Mouse (Mus musculus): ENCODE results near the gene Car15. TPM values are rescaled to one million over a fixed set of nuclear protein-coding genes. Genes with fewer than 3 reads are reported as not detected.
A peak's percentile ranks its signal among the peaks of the same experiment; 100 is the strongest.

The Car15 gene
- total RNA-seq, 1 experiment = 2.4 TPM

DNA sequence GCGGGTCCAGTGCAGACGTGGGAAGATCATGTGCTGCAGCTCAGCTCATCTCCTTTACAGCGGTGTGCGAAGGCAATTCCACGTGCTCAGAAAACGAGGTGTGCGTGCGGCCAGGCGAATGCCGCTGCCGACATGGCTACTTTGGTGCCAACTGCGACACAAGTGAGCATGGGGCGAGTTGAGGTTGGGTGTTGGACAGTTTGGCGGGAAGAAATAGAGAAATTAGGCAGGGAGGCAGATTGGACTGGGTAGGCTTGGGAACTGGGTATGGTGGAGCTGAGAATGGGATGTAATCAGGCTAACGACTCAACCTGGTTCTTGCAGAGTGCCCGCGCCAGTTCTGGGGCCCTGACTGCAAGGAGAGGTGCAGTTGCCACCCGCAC, 35.7 kb downstream of the Car15 start:
- Histone ChIP-seq H3K27ac (ENCODE audit: insufficient read depth, low read depth, low read length, poor library complexity, severe bottlenecking) (no peak overlapping the region), H3K4me1 (ENCODE audit: control insufficient read depth in 2 of 2, insufficient read depth in 2 of 2, low read length in 2 of 2, poor library complexity in 1 of 2) (peaks cover 0 to 9% of the 10 kb centered on the region in 2 experiments; a peak in 1 of 4 replicates)
- DNase-seq (ENCODE audit: low read depth, low spot score) = no peak

DNA sequence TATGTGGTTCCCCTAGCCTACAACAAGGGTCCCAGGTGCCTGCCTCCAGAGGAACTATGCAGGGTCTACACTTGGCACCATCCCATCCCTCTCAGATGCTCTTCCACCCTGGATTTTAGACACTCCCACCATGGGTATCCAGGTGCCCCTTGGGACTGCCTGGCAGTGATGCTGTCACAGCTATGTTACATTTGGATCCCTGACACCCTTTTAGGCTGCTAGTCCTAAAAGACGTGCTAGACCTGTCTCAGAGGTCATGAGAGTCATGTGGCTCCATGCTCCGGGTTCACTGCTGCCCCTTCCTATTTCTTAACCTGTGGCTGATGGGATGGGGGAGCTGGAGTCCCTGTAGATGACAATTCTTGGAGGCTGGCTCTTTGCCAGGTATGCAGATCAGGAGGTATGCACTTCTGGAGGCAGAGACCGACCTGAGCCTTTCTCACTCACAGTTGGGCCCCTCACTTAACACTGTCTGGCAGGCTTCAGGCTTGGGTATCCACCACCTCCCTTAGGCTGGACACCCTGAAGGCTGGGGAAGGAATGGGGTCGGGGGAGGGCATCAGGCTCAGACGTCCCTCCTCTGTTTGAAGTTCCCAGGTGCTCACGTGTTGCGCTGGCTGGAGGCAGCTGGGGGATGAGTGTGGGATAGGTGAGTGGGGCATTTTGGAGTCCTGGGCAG, 36.2 kb downstream of the Car15 start:
- H3K27ac ChIP-seq (ENCODE audit: insufficient read depth, low read depth, low read length, poor library complexity, severe bottlenecking) = no peak overlapping the region
- peaks cover 0 to 11% of the 10 kb centered on the region in 2 experiments; a peak in 1 of 4 replicates for H3K4me1 ChIP-seq (ENCODE audit: control insufficient read depth in 2 of 2, insufficient read depth in 2 of 2, low read length in 2 of 2, poor library complexity in 1 of 2)
- H3K36me3 ChIP-seq (ENCODE audit: control insufficient read depth, insufficient read depth, low read length, poor library complexity, severe bottlenecking) = no peaks in the 10 kb centered on the region
- H3K9ac ChIP-seq (ENCODE audit: insufficient read depth, low read depth, low read length, poor library complexity, severe bottlenecking) = no peak overlapping the region
- H3K4me3 ChIP-seq (ENCODE audit: insufficient read depth in 1 of 2, low read depth in 1 of 2, low read length in 2 of 2, poor library complexity in 1 of 2, severe bottlenecking in 1 of 2) = no peak overlapping the region
- no peak for DNase-seq (ENCODE audit: low read depth, low spot score)
- no peak for TF ChIP-seq ZNF384 (IDR thresholded peaks at IDR 0.05; ENCODE audit: low read depth, low read length)
- TF ChIP-seq HCFC1 (IDR thresholded peaks at IDR 0.05; ENCODE audit: borderline replicate concordance, insufficient read depth, low read length) = no peak
- TF ChIP-seq CHD2 (IDR thresholded peaks at IDR 0.05; ENCODE audit: low read depth, low read length) = no peak
- TF ChIP-seq ZC3H11A (IDR thresholded peaks at IDR 0.05; ENCODE audit: borderline replicate concordance, low read depth, low read length) = no peak
- no peak for TF ChIP-seq MAFK (IDR thresholded peaks at IDR 0.05; ENCODE audit: insufficient read depth, low read depth, low read length)
- in situ Hi-C loops (cut with MboI; ENCODE audit: low sequenced_read_pairs in 2 of 2, unreplicated experiment in 2 of 2) = loop anchor here (10.0 to 25.0 kb wide), 2 partner anchors 783 to 810 kb away; partner anchors contain the start of gene Gp1bb (in 1 of the 2)
- no peaks in the 10 kb centered on the region for H3K9me3 ChIP-seq (ENCODE audit: control insufficient read depth, insufficient read depth, low read depth, low read length)

More for the DNA sequence above, 35.7 kb downstream of the Car15 start:
- TF ChIP-seq ZC3H11A (IDR thresholded peaks at IDR 0.05; ENCODE audit: borderline replicate concordance, low read depth, low read length) (no peak), HCFC1 (IDR thresholded peaks at IDR 0.05; ENCODE audit: borderline replicate concordance, insufficient read depth, low read length) (no peak), MAFK (IDR thresholded peaks at IDR 0.05; ENCODE audit: insufficient read depth, low read depth, low read length) (no peak), CHD2 (IDR thresholded peaks at IDR 0.05; ENCODE audit: low read depth, low read length) (no peak), ZNF384 (IDR thresholded peaks at IDR 0.05; ENCODE audit: low read depth, low read length) (no peak)
- Histone ChIP-seq H3K9ac (ENCODE audit: insufficient read depth, low read depth, low read length, poor library complexity, severe bottlenecking) (no peak overlapping the region), H3K36me3 (ENCODE audit: control insufficient read depth, insufficient read depth, low read length, poor library complexity, severe bottlenecking) (no peaks in the 10 kb centered on the region), H3K9me3 (ENCODE audit: control insufficient read depth, insufficient read depth, low read depth, low read length) (no peaks in the 10 kb centered on the region), H3K4me3 (ENCODE audit: insufficient read depth in 1 of 2, low read depth in 1 of 2, low read length in 2 of 2, poor library complexity in 1 of 2, severe bottlenecking in 1 of 2) (peak overlapping the region; percentile 22 to 28; a peak in 2 of 4 replicates)
- in situ Hi-C loops (cut with MboI; ENCODE audit: low sequenced_read_pairs in 2 of 2, unreplicated experiment in 2 of 2) = loop anchor here (10.0 to 25.0 kb wide), 2 partner anchors 782 to 810 kb away; partner anchors contain the start of gene Gp1bb (in 1 of the 2)

DNA sequence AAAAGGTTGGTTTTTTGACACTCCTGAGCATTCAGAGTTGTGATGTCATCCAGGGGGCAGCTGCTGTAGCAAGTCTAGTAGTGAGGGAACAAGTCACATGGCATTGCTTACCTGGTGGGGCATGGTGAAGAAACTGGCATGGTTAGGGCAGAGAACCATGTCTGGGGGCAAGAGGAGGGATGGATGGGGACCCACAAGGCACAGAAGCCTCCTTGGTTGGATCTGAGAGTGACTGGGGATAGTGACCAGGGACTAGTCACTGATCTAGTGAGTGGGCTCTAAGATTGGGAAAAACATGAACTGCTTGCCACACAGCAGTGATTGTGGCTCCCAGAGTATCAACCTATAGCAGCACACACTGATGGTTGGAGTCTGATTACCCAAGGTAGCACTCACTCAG, 38.6 kb downstream of the Car15 start:
- Histone ChIP-seq H3K4me1 (ENCODE audit: control insufficient read depth in 2 of 2, insufficient read depth in 2 of 2, low read length in 2 of 2, poor library complexity in 1 of 2) (peaks cover 0 to 11% of the 10 kb centered on the region in 2 experiments; a peak in 1 of 4 replicates), H3K4me3 (ENCODE audit: insufficient read depth in 1 of 2, low read depth in 1 of 2, low read length in 2 of 2, poor library complexity in 1 of 2, severe bottlenecking in 1 of 2) (no peak overlapping the region)
- in situ Hi-C loops (cut with MboI; ENCODE audit: low sequenced_read_pairs in 2 of 2, unreplicated experiment in 2 of 2) = no loop called here

DNA sequence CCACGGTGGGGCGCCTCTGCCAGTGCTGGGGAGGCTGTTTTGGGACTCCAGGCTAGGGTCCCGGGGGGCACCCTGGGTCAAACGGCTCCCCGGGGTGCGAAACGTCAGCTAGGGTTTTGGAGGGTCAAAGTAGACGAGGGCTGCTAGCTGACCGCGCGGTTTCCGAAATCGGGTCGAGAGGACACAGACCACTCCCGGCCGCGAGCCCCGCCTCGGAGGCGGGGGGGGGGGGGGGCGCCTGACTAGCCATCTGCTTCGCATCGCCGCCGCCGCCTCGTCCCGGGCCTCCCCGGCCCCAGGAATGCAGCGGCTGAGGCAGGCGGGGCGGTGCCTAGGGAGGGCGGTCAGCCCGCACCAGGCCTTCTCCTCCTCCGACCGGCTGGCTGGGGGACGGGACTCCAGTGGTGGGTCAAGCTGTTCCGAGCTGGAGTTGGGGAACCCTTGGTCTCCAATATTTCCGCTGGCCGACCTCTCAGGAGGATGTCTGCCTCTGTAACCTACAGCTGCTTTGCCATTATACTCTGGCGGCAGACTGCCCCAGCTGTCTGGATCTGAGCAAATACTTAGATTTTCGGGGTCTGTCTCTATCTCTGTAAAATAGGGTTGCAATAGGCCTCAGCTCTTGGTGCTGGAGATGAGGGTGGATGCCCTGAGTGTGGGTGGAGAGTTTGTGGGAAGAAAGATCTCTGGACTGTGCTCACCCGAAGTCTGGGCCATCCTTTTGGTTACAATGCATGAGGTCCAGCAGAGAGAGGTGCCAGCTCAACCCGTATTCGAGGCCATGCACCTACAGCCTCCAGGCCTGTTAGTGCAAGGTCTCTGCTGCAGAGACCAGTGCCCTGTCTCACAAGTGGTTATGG, 39.6 kb downstream of the Car15 start:
- Histone ChIP-seq H3K4me3 (ENCODE audit: insufficient read depth in 1 of 2, low read depth in 1 of 2, low read length in 2 of 2, poor library complexity in 1 of 2, severe bottlenecking in 1 of 2) (peak overlapping the region in 1 of 2 experiments; percentile 68; a peak in 1 of 4 replicates), H3K9me3 (ENCODE audit: control insufficient read depth, insufficient read depth, low read depth, low read length) (no peaks in the 10 kb centered on the region), H3K9ac (ENCODE audit: insufficient read depth, low read depth, low read length, poor library complexity, severe bottlenecking) (no peak overlapping the region), H3K27ac (ENCODE audit: insufficient read depth, low read depth, low read length, poor library complexity, severe bottlenecking) (no peak overlapping the region), H3K4me1 (ENCODE audit: control insufficient read depth in 2 of 2, insufficient read depth in 2 of 2, low read length in 2 of 2, poor library complexity in 1 of 2) (peaks cover 0 to 11% of the 10 kb centered on the region in 2 experiments; a peak in 1 of 4 replicates), H3K36me3 (ENCODE audit: control insufficient read depth, insufficient read depth, low read length, poor library complexity, severe bottlenecking) (no peaks in the 10 kb centered on the region)
- DNase-seq (ENCODE audit: low read depth, low spot score) = no peak
- TF ChIP-seq ZC3H11A (IDR thresholded peaks at IDR 0.05; ENCODE audit: borderline replicate concordance, low read depth, low read length) = no peak
- TF ChIP-seq MAFK (IDR thresholded peaks at IDR 0.05; ENCODE audit: insufficient read depth, low read depth, low read length) = no peak
- TF ChIP-seq ZNF384 (IDR thresholded peaks at IDR 0.05; ENCODE audit: low read depth, low read length) = no peak
- no peak for TF ChIP-seq HCFC1 (IDR thresholded peaks at IDR 0.05; ENCODE audit: borderline replicate concordance, insufficient read depth, low read length)
- no peak for TF ChIP-seq CHD2 (IDR thresholded peaks at IDR 0.05; ENCODE audit: low read depth, low read length)
- in situ Hi-C loops (cut with MboI; ENCODE audit: low sequenced_read_pairs in 2 of 2, unreplicated experiment in 2 of 2) = no loop called here

More for the DNA sequence above, 38.6 kb downstream of the Car15 start:
- Histone ChIP-seq H3K9ac (ENCODE audit: insufficient read depth, low read depth, low read length, poor library complexity, severe bottlenecking) (no peak overlapping the region), H3K27ac (ENCODE audit: insufficient read depth, low read depth, low read length, poor library complexity, severe bottlenecking) (no peak overlapping the region), H3K9me3 (ENCODE audit: control insufficient read depth, insufficient read depth, low read depth, low read length) (no peaks in the 10 kb centered on the region), H3K36me3 (ENCODE audit: control insufficient read depth, insufficient read depth, low read length, poor library complexity, severe bottlenecking) (no peaks in the 10 kb centered on the region)
- no peak for TF ChIP-seq ZC3H11A (IDR thresholded peaks at IDR 0.05; ENCODE audit: borderline replicate concordance, low read depth, low read length)
- TF ChIP-seq CHD2 (IDR thresholded peaks at IDR 0.05; ENCODE audit: low read depth, low read length) = no peak
- DNase-seq (ENCODE audit: low read depth, low spot score) = no peak
